18 mouse cellular contexts compared by ENCODE assay signal in genomic region chr16:22043830-22044229, GRCm38 (mm10). TPM values are rescaled to one million over a fixed set of nuclear protein-coding genes. Genes with fewer than 3 reads are reported as not detected.
"Had no signal": no experiment of that assay in that cellular context is flagged by ENCODE, and none has a peak within 500 bp of the region (broad histone marks: within the 10 kb centered on the region; RNA-seq: fewer than 3 reads in every experiment).

No protein-coding gene starts in this region.

- DNase-seq: liver, postnatal 0 days; lung, adult 2 months; lung, postnatal 14 days; lung, postnatal 36 days; right cerebral cortex, postnatal 14 days; spleen, adult 18-20 months; thymus, adult 18-20 months; thymus, postnatal 14 days; thymus, postnatal 36 days had no signal

- ATAC-seq: liver, postnatal 0 days; lung, postnatal 0 days; midbrain, embryonic 13.5 days; midbrain, embryonic 15.5 days had no signal

- H3K9me3 ChIP-seq: lung, embryonic 15.5 days; megakaryocyte, embryonic 14.5 days; midbrain, embryonic 13.5 days; midbrain, embryonic 15.5 days; neural tube, embryonic 12.5 days had no signal

- H3K4me1 ChIP-seq: lung, embryonic 15.5 days; midbrain, embryonic 13.5 days; midbrain, embryonic 15.5 days; neural tube, embryonic 12.5 days had no signal

- H3K27me3 ChIP-seq: lung, embryonic 15.5 days; megakaryocyte, embryonic 14.5 days; midbrain, embryonic 13.5 days; midbrain, embryonic 15.5 days; neural tube, embryonic 12.5 days had no signal

- H3K27ac ChIP-seq: lung, embryonic 15.5 days; macrophage; midbrain, embryonic 13.5 days; midbrain, embryonic 15.5 days; neural tube, embryonic 12.5 days had no signal

- H3K4me3 ChIP-seq: lung, embryonic 15.5 days; megakaryocyte, embryonic 14.5 days; midbrain, embryonic 13.5 days; midbrain, embryonic 15.5 days; neural tube, embryonic 12.5 days had no signal

- H3K9ac ChIP-seq: liver, postnatal 0 days; lung, embryonic 15.5 days; midbrain, embryonic 13.5 days; midbrain, embryonic 15.5 days; neural tube, embryonic 12.5 days had no signal

- H3K4me2 ChIP-seq: lung, embryonic 15.5 days; midbrain, embryonic 11.5 days; midbrain, embryonic 13.5 days; midbrain, embryonic 15.5 days; neural tube, embryonic 12.5 days had no signal

RNA-seq across cellular contexts. Expression of gene Liph, which starts 48.4 kb away (rescaled TPM):
- total RNA-seq: monocyte, adult 5-6 weeks had no signal
